Mouse (Mus musculus) right cerebral cortex, postnatal 36 days (tissue): ENCODE results near the gene Srcin1.

Experiments
- DNase-seq, 2 experiments: peaks; one replicate each; pipeline ENCODE4 v3.0.0; 2022; ENCODE audit warnings: low spot score in 2 of 2, mixed read lengths in 1 of 2

The Srcin1 gene

GRCm38 (mm10) chr11:97556569-97557408, 19.2 kb downstream of the Srcin1 start:
- DNase-seq = peak; percentile 79 to 82

DNA sequence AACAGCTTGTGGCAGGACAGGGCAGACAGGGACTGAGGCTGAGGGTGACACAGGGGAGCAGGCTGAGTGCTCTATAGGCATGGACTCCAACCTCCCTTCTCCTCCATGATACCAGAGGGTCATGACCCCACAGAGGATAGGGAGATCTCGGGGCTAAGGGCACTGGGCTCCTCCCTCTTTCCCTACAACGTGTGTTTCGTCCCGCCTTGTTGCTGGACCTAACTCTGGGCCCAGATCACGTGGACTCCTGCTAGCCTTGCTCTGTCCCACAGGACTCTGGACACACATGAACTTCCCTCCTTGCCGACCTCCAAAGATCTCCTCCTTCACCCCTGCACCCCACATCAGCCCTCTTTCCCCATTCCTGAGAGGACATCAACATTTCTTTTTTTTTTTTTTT, 20.8 kb downstream of the Srcin1 start:
- DNase-seq = no peak

DNA sequence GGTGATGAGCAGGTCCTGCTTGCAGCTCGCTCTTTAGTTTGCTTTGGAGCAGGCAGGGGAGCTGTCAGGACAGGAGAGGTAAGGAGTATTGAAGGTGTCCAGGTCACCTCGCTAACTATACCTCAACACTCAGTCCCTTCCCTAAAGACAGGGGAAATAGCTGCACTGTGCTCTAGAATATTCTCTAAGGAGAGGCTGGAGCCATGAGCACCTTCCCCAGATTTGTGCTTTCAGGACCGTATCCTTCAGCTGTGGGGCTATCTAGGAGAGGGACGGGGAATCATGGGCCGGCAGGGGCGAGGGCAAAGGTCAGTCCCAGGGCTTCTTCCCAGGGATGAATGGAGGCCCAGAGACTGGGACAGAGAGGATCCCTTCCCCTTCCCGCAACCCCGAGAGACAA, 23.8 kb downstream of the Srcin1 start:
- DNase-seq = no peak

DNA sequence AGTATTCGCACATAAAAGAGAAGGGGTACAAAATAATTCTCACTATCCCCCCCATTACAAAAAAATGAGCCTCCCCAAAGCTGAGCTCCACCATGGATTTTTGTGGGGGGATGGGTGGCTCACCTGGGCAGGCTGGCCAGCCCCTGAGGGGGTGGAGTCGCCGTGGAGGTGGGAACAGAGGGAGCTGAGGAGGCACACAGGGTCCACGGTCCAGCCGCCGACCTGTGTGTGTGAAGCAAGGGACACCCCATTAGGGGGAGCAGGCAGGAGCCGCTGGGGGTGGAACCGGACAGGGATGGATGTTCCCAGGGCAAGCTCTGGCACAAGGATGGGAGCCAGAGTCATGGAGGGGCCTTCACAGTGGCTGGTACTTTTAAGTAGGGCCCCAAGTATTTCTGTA, 27.2 kb downstream of the Srcin1 start:
- no peak for DNase-seq

- no peak for DNase-seq
Measured at GRCm38 (mm10) chr11:97547957-97548706, 27.9 kb downstream of the Srcin1 start.

DNA sequence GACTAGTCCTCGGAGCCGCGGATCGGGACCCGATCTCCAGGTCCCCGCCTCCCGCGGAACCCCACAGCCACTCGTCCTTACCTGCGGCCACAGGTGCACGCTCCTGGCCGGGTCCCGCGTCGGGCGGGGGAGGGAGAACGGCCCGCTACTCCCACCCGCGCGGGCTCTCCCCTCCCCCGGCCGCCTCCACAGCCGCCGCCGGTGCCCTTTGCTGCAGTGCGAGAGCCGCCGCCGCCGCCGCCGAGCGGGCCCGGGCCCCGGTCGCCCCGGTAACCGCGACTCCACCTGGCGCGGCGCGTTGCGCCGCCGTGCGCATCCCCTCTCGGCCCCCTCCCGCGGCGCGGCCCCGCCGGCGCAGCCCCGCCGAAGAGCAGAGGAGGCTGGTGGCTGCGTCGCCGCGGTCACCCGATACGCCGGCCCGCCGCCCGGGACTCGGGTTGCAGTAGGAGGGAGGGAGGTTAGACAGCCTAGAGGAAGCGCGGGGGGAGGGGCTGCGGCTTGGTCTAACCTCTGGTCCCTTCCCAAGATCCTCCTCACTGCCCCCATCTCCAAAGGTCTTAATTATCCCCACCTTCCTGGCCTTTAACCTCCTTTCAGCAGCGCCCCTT, 29.1 kb downstream of the Srcin1 start:
- no peak for DNase-seq

- no peak for DNase-seq
Measured at GRCm38 (mm10) chr11:97545808-97546560, 30.0 kb downstream of the Srcin1 start.

GRCm38 (mm10) chr11:97543883-97544282, 32.1 kb downstream of the Srcin1 start:
- no peak for DNase-seq

GRCm38 (mm10) chr11:97543181-97543733, 32.7 kb downstream of the Srcin1 start:
- peak in 1 of 2 experiments; percentile 43 for DNase-seq

DNA sequence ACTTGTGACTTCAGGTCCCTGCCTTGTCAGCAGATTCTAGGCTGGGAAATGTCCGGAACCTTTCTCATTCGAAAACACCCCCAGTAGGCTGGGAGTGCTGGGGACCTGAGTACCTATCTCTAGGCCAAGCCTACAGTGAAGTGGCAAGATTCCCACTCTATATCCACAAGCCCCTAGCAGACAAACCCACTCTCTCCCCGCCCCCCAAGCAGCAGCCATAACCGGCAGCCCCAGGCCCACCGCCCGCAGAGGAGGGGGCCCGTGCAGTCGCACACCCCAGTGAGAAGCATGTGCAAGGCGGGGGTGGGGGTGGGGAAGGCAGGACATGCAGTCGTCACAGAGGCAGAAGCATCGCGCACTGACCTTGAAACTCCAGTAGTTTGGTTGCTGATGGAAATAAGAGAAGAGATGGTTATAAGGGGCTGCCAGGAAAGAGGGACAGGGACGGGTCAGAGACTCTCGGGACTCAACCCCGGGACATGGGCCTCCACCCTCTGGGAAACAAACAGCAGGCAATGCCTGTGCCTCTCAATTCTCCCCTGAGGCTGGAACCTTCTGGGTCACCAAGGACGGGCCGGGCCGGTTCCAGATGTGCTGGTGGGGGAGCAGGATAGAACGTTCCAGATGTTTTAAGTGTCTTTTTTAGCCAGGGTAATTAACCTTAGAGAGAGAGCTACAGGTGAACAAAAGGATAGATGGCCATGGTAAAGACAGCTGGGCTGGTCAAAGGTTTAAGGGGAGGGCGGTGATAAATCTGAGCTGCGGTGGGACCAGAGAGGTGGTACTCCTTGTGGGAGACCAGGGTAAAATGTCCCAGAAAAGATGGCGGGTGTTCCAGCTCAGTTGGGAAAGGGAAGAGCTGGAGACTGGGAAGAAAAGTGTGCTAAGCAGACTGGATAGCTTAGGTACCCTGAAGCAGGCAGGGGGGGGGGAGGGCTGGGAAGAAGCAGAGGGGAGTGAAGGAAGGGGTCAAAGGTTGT, 33.5 kb downstream of the Srcin1 start:
- DNase-seq = no peak

DNA sequence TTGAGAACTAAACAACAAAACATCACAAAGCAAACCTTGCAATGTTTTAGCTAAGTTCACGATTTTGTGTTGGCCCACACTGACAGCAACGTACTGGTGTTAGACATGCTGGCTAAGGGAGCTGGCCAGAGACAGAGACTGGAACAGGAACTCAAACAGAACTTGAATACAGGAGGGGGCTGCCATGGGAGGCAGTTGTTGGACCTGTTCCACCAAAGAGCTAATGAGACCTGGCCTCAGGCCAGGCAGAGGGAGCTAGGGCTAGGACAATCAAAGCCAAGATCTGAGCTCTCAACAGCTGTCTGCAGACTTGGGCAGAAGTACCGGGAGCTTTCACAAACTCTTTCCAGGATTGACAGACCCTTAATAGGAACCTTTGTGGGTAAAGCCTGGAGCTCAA, 35.4 kb downstream of the Srcin1 start:
- peak in 1 of 2 experiments; percentile 37 for DNase-seq

- no peak for DNase-seq
Measured at GRCm38 (mm10) chr11:97540136-97540535, 35.9 kb downstream of the Srcin1 start.

GRCm38 (mm10) chr11:97539622-97540021, 36.4 kb downstream of the Srcin1 start:
- DNase-seq = no peak

GRCm38 (mm10) chr11:97537580-97538089, 38.4 kb downstream of the Srcin1 start:
- DNase-seq = no peak

GRCm38 (mm10) chr11:97536835-97537579, 39.0 kb downstream of the Srcin1 start:
- DNase-seq = no peak

DNA sequence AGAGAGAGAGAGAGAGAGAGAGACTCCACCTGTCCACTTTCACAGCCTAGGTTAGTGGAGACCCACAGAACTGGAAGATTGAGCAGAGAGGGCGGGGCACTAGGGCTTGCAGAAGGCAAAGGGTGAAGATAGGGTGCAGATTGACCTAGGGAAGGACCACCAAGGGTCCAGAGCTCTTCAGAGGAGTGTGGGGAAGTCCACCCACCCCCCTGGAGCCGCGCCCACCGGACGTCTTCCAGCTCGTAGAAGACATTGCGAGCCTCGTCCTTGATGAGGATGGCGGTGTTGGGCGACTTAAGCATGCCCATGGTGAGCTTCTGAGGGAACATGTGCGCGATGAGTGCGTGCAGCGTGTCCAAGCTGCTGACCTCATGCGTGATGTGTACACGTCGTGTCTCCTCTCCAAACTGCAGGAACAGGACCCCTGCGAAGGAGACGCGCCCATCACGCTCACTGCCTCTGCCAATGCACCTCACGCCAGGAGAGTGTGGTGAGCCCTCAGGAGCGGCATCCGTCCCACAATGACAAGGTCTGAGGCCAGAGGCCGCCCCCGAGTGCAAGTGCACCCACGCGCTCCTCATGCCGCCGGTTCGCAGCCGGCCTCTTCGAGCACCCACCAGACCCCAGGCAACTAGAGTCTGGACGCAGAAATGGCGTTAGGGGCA, 39.8 kb downstream of the Srcin1 start:
- no peak for DNase-seq

- DNase-seq = no peak
Measured at GRCm38 (mm10) chr11:97535660-97536059, 40.3 kb downstream of the Srcin1 start.

- DNase-seq = no peak
Measured at GRCm38 (mm10) chr11:97535308-97535630, 40.7 kb downstream of the Srcin1 start.
